Mouse (Mus musculus): ENCODE data around the gene Tmco1. TPM values are rescaled to one million over a fixed set of nuclear protein-coding genes. Genes with fewer than 3 reads are reported as not detected.

Gene Tmco1
- total and polyA plus RNA-seq, 3 experiments = 110 to 128 TPM; not detected in 1

DNA sequence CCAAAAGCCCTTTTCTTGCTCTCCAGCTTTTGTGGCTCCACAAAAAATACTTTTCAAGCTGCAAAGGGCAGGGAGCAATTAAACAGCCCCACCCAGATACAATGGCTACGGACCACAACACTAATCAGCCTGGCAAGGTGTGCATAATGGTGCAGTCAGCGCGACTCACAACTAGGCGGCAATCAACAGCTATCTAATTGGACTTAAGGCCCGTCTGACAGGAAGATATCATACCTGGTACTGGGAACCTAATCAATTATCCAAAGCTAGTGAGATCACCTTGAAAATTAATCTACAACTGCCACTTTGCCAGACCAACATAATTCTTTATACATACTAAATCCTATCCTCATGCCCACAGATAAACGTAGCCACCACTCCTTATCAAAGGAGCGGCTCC lies 74.1 kb downstream of the Tmco1 start:
- no peak overlapping the region for H3K4me3 ChIP-seq (ENCODE audit: control insufficient read depth in 1 of 2, insufficient read depth in 1 of 2, low read depth in 2 of 2, low read length in 2 of 2)
- no peak for DNase-seq (ENCODE audit: low read depth, low spot score)
- H3K27me3 ChIP-seq (ENCODE audit: control insufficient read depth in 1 of 2, insufficient read depth in 2 of 2, low read length in 2 of 2) = no peaks in the 10 kb centered on the region
- H3K27ac ChIP-seq (ENCODE audit: control insufficient read depth, low read depth, low read length) = no peak overlapping the region
- H3K9me3 ChIP-seq (replicated peaks; ENCODE audit: insufficient read depth, low read length) = no peaks in the 10 kb centered on the region
- peaks cover 16 to 30% of the 10 kb centered on the region in 2 experiments for H3K4me1 ChIP-seq (ENCODE audit: control insufficient read depth in 1 of 2, insufficient read depth in 2 of 2, low read length in 2 of 2)
- peaks cover 0 to 27% of the 10 kb centered on the region in 2 experiments; a peak in 2 of 4 replicates for H3K36me3 ChIP-seq (ENCODE audit: control insufficient read depth in 1 of 2, insufficient read depth in 2 of 2, low read length in 2 of 2)
- TF ChIP-seq SIN3A (IDR thresholded peaks at IDR 0.05; ENCODE audit: low read length) (no peak), USF1 (IDR thresholded peaks at IDR 0.05; ENCODE audit: low read depth, low read length) (no peak), NELFE (IDR thresholded peaks at IDR 0.05; ENCODE audit: low read depth, low read length) (no peak), MYB (IDR thresholded peaks at IDR 0.05; ENCODE audit: low read depth, low read length) (no peak), TBP (IDR thresholded peaks at IDR 0.05; ENCODE audit: low read depth, low read length) (no peak), UBTF (IDR thresholded peaks at IDR 0.05; ENCODE audit: borderline replicate concordance, insufficient read depth, low read depth, low read length) (no peak), E2F4 (IDR thresholded peaks at IDR 0.05; ENCODE audit: borderline replicate concordance, low read depth, low read length) (no peak), SMC3 (IDR thresholded peaks at IDR 0.05; ENCODE audit: low read depth, low read length) (no peak)
- H3K9ac ChIP-seq (ENCODE audit: control insufficient read depth, low read depth, low read length, poor library complexity, severe bottlenecking) = no peak overlapping the region
- H3K79me2 ChIP-seq (ENCODE audit: control insufficient read depth, insufficient read depth, low read length, poor library complexity) = no peaks in the 10 kb centered on the region

DNA sequence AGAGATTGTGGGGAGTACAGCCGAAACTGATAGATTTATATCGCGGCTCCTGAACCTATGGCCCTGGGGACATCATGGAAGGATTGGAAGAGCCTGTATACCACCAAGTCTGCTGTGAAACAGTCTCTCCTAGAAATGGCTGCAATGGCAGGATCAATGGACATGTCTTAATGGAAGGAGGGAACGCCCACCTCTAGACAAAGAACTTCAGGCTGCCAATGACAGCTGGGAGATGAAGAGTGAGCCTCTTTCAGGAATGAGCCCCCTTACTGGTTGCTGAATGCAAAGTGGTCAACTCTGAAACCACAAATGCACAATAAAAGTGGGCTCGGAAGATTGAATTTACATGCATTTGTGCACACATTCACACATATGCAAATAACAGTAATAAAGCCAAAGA lies 74.6 kb downstream of the Tmco1 start:
- Histone ChIP-seq H3K4me1 (ENCODE audit: control insufficient read depth in 1 of 2, insufficient read depth in 2 of 2, low read length in 2 of 2) (peaks cover 16 to 30% of the 10 kb centered on the region in 2 experiments), H3K27ac (ENCODE audit: control insufficient read depth, low read depth, low read length) (no peak overlapping the region), H3K27me3 (ENCODE audit: control insufficient read depth in 1 of 2, insufficient read depth in 2 of 2, low read length in 2 of 2) (no peaks in the 10 kb centered on the region), H3K4me3 (ENCODE audit: control insufficient read depth in 1 of 2, insufficient read depth in 1 of 2, low read depth in 2 of 2, low read length in 2 of 2) (no peak overlapping the region), H3K9ac (ENCODE audit: control insufficient read depth, low read depth, low read length, poor library complexity, severe bottlenecking) (no peak overlapping the region), H3K9me3 (replicated peaks; ENCODE audit: insufficient read depth, low read length) (no peaks in the 10 kb centered on the region), H3K36me3 (ENCODE audit: control insufficient read depth in 1 of 2, insufficient read depth in 2 of 2, low read length in 2 of 2) (peaks cover 0 to 27% of the 10 kb centered on the region in 2 experiments; a peak in 2 of 4 replicates), H3K79me2 (ENCODE audit: control insufficient read depth, insufficient read depth, low read length, poor library complexity) (no peaks in the 10 kb centered on the region)
- no peak for TF ChIP-seq POLR2AphosphoS5 (IDR thresholded peaks at IDR 0.05; ENCODE audit: borderline replicate concordance, low read depth, low read length)
- no peak for TF ChIP-seq JUND (IDR thresholded peaks at IDR 0.05; ENCODE audit: low read depth, low read length)
- no peak for TF ChIP-seq POLR2AphosphoS2 (IDR thresholded peaks at IDR 0.05; ENCODE audit: low read length)
- TF ChIP-seq ETS1 (IDR thresholded peaks at IDR 0.05; ENCODE audit: low read depth, low read length) = no peak
- no peak for TF ChIP-seq POLR2A (IDR thresholded peaks at IDR 0.05; ENCODE audit: control insufficient read depth in 1 of 2, insufficient read depth in 1 of 2, low read depth in 1 of 2, low read length in 2 of 2, poor library complexity in 1 of 2)
- TF ChIP-seq MAX (IDR thresholded peaks at IDR 0.05; ENCODE audit: low read length) = no peak
- no peak for TF ChIP-seq USF1 (IDR thresholded peaks at IDR 0.05; ENCODE audit: low read depth, low read length)
- no peak for TF ChIP-seq GABPA (IDR thresholded peaks at IDR 0.05; ENCODE audit: low read depth, low read length)
- no peak for TF ChIP-seq ELF1 (IDR thresholded peaks at IDR 0.05; ENCODE audit: low read depth, low read length)
- no peak for TF ChIP-seq USF2 (IDR thresholded peaks at IDR 0.05; ENCODE audit: borderline replicate concordance in 1 of 2, insufficient read depth in 1 of 2, low read depth in 1 of 2, low read length in 2 of 2)
- no peak for TF ChIP-seq EP300 (IDR thresholded peaks at IDR 0.05; ENCODE audit: low read depth in 1 of 2, low read length in 2 of 2)
- TF ChIP-seq CHD2 (IDR thresholded peaks at IDR 0.05; ENCODE audit: low read length) = no peak
- TF ChIP-seq CTCF (IDR thresholded peaks at IDR 0.05 in 2 of 3, conservative IDR thresholded peaks at IDR 0.05 in 1 of 3; ENCODE audit: control insufficient read depth in 1 of 3, insufficient read depth in 1 of 3, low read depth in 2 of 3, low read length in 3 of 3, poor library complexity in 1 of 3, severe bottlenecking in 1 of 3) = no peak
- TF ChIP-seq TCF12 (IDR thresholded peaks at IDR 0.05; ENCODE audit: low read depth, low read length) = no peak
- TF ChIP-seq MAFK (IDR thresholded peaks at IDR 0.05; ENCODE audit: borderline replicate concordance, low read depth, low read length) = no peak
- no peak for TF ChIP-seq GATA1 (IDR thresholded peaks at IDR 0.05; ENCODE audit: low read depth, low read length)
- TF ChIP-seq HCFC1 (IDR thresholded peaks at IDR 0.05; ENCODE audit: low read depth, low read length) = no peak
- no peak for TF ChIP-seq MXI1 (IDR thresholded peaks at IDR 0.05; ENCODE audit: low read depth, low read length)
- no peak for TF ChIP-seq SMC3 (IDR thresholded peaks at IDR 0.05; ENCODE audit: low read depth, low read length)
- no peak for DNase-seq (ENCODE audit: low read depth, low spot score)
